Mouse (Mus musculus): ENCODE data around the gene Prrt2. TPM values are rescaled to one million over a fixed set of nuclear protein-coding genes. Genes with fewer than 3 reads are reported as not detected.
A peak's percentile ranks its signal among the peaks of the same experiment; 100 is the strongest.

The Prrt2 gene
- polyA plus RNA-seq, 1 experiment: 3.5 TPM

- H3K4me3 ChIP-seq (ENCODE audit: low read depth, low read length): peak overlapping the region; percentile 64
- no peaks in the 10 kb centered on the region for H3K27me3 ChIP-seq (ENCODE audit: control insufficient read depth, insufficient read depth, low read length, poor library complexity, severe bottlenecking)
- no peaks in the 10 kb centered on the region for H3K9me3 ChIP-seq (replicated peaks; ENCODE audit: control insufficient read depth, insufficient read depth, low read length, poor library complexity, severe bottlenecking)
- no peak for TF ChIP-seq EP300 (IDR thresholded peaks at IDR 0.05; ENCODE audit: insufficient read depth, low read depth, low read length)
- TF ChIP-seq POLR2A (IDR thresholded peaks at IDR 0.05; ENCODE audit: insufficient read depth, low read length): no peak
- no peak for TF ChIP-seq CTCF (IDR thresholded peaks at IDR 0.05; ENCODE audit: low read depth, low read length)
- peaks cover 24% of the 10 kb centered on the region for H3K36me3 ChIP-seq (ENCODE audit: control insufficient read depth, insufficient read depth, low read length, poor library complexity, severe bottlenecking)
- no peaks in the 10 kb centered on the region for H3K4me1 ChIP-seq (ENCODE audit: control insufficient read depth, insufficient read depth, low read length)
- H3K27ac ChIP-seq (ENCODE audit: insufficient read depth, low read length): peak overlapping the region; percentile 37
- peak overlapping the region; percentile 57 for H3K9ac ChIP-seq (ENCODE audit: low read depth, poor library complexity, severe bottlenecking)
Observed at GRCm38 (mm10) chr7:127021563-127022527, 834 bp upstream of the Prrt2 start.

- H3K9ac ChIP-seq (ENCODE audit: low read depth, poor library complexity, severe bottlenecking): peak overlapping the region; percentile 57
- H3K4me1 ChIP-seq (ENCODE audit: control insufficient read depth, insufficient read depth, low read length): no peaks in the 10 kb centered on the region
- TF ChIP-seq EP300 (IDR thresholded peaks at IDR 0.05; ENCODE audit: insufficient read depth, low read depth, low read length) (no peak), CTCF (IDR thresholded peaks at IDR 0.05; ENCODE audit: low read depth, low read length) (no peak), POLR2A (IDR thresholded peaks at IDR 0.05; ENCODE audit: insufficient read depth, low read length) (no peak)
- no peak overlapping the region for H3K27ac ChIP-seq (ENCODE audit: insufficient read depth, low read length)
- no peaks in the 10 kb centered on the region for H3K27me3 ChIP-seq (ENCODE audit: control insufficient read depth, insufficient read depth, low read length, poor library complexity, severe bottlenecking)
- no peaks in the 10 kb centered on the region for H3K9me3 ChIP-seq (replicated peaks; ENCODE audit: control insufficient read depth, insufficient read depth, low read length, poor library complexity, severe bottlenecking)
- peaks cover 26% of the 10 kb centered on the region for H3K36me3 ChIP-seq (ENCODE audit: control insufficient read depth, insufficient read depth, low read length, poor library complexity, severe bottlenecking)
- H3K4me3 ChIP-seq (ENCODE audit: low read depth, low read length): peak overlapping the region; percentile 64
Observed at GRCm38 (mm10) chr7:127020491-127020890, 520 bp downstream of the Prrt2 start.

GRCm38 (mm10) chr7:127020031-127020430 lies 980 bp downstream of the Prrt2 start:
- Histone ChIP-seq H3K9me3 (replicated peaks; ENCODE audit: control insufficient read depth, insufficient read depth, low read length, poor library complexity, severe bottlenecking) (no peaks in the 10 kb centered on the region), H3K27me3 (ENCODE audit: control insufficient read depth, insufficient read depth, low read length, poor library complexity, severe bottlenecking) (no peaks in the 10 kb centered on the region), H3K27ac (ENCODE audit: insufficient read depth, low read length) (no peak overlapping the region), H3K4me1 (ENCODE audit: control insufficient read depth, insufficient read depth, low read length) (no peaks in the 10 kb centered on the region), H3K9ac (ENCODE audit: low read depth, poor library complexity, severe bottlenecking) (no peak overlapping the region; the same call in 1 of the 2 replicates), H3K4me3 (ENCODE audit: low read depth, low read length) (no peak overlapping the region), H3K36me3 (ENCODE audit: control insufficient read depth, insufficient read depth, low read length, poor library complexity, severe bottlenecking) (peaks cover 29% of the 10 kb centered on the region)
- no peak for TF ChIP-seq POLR2A (IDR thresholded peaks at IDR 0.05; ENCODE audit: insufficient read depth, low read length)
- TF ChIP-seq CTCF (IDR thresholded peaks at IDR 0.05; ENCODE audit: low read depth, low read length): no peak
- TF ChIP-seq EP300 (IDR thresholded peaks at IDR 0.05; ENCODE audit: insufficient read depth, low read depth, low read length): no peak

- TF ChIP-seq CTCF (IDR thresholded peaks at IDR 0.05; ENCODE audit: low read depth, low read length): no peak
- TF ChIP-seq EP300 (IDR thresholded peaks at IDR 0.05; ENCODE audit: insufficient read depth, low read depth, low read length): no peak
- TF ChIP-seq POLR2A (IDR thresholded peaks at IDR 0.05; ENCODE audit: insufficient read depth, low read length): no peak
- Histone ChIP-seq H3K27me3 (ENCODE audit: control insufficient read depth, insufficient read depth, low read length, poor library complexity, severe bottlenecking) (no peaks in the 10 kb centered on the region), H3K9me3 (replicated peaks; ENCODE audit: control insufficient read depth, insufficient read depth, low read length, poor library complexity, severe bottlenecking) (no peaks in the 10 kb centered on the region), H3K9ac (ENCODE audit: low read depth, poor library complexity, severe bottlenecking) (no peak overlapping the region), H3K36me3 (ENCODE audit: control insufficient read depth, insufficient read depth, low read length, poor library complexity, severe bottlenecking) (peaks cover 29% of the 10 kb centered on the region), H3K4me1 (ENCODE audit: control insufficient read depth, insufficient read depth, low read length) (no peaks in the 10 kb centered on the region), H3K4me3 (ENCODE audit: low read depth, low read length) (no peak overlapping the region), H3K27ac (ENCODE audit: insufficient read depth, low read length) (no peak overlapping the region)
Observed at GRCm38 (mm10) chr7:127019306-127019960, 1.6 kb downstream of the Prrt2 start.

- H3K27ac ChIP-seq (ENCODE audit: insufficient read depth, low read length): no peak overlapping the region
- TF ChIP-seq CTCF (IDR thresholded peaks at IDR 0.05; ENCODE audit: low read depth, low read length): no peak
- TF ChIP-seq EP300 (IDR thresholded peaks at IDR 0.05; ENCODE audit: insufficient read depth, low read depth, low read length): no peak
- no peak for TF ChIP-seq POLR2A (IDR thresholded peaks at IDR 0.05; ENCODE audit: insufficient read depth, low read length)
- H3K36me3 ChIP-seq (ENCODE audit: control insufficient read depth, insufficient read depth, low read length, poor library complexity, severe bottlenecking): peaks cover 21% of the 10 kb centered on the region
- H3K9ac ChIP-seq (ENCODE audit: low read depth, poor library complexity, severe bottlenecking): no peak overlapping the region
- H3K4me1 ChIP-seq (ENCODE audit: control insufficient read depth, insufficient read depth, low read length): no peaks in the 10 kb centered on the region
- no peak overlapping the region for H3K4me3 ChIP-seq (ENCODE audit: low read depth, low read length)
- H3K27me3 ChIP-seq (ENCODE audit: control insufficient read depth, insufficient read depth, low read length, poor library complexity, severe bottlenecking): no peaks in the 10 kb centered on the region
- no peaks in the 10 kb centered on the region for H3K9me3 ChIP-seq (replicated peaks; ENCODE audit: control insufficient read depth, insufficient read depth, low read length, poor library complexity, severe bottlenecking)
Observed at GRCm38 (mm10) chr7:127018416-127019305, 2.4 kb downstream of the Prrt2 start.
